Mouse (Mus musculus): ENCODE results near the gene Lpp.

Gene Lpp

DNA sequence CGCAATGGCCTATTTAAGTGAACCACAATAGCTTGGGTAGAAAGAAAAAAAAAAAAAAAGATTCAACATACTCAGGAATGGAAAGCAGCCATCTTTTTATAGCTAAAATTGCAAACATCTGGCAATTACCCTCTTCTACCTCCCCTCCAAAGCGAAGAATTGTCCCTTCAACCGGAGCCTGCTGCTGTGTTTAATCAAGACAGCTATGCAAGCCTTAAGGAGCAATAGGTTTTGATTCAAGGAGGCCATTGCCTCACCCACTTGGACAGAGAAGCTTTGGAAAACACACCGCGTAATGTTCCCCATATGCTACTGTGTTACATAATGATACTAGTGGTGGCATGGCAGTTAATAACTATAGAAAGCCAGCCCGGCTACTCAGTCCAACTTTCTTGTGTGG lies 226.2 kb downstream of the Lpp start:
- DNase-seq (ENCODE audit: low read depth in 1 of 2, low spot score in 2 of 2), result no peak

DNA sequence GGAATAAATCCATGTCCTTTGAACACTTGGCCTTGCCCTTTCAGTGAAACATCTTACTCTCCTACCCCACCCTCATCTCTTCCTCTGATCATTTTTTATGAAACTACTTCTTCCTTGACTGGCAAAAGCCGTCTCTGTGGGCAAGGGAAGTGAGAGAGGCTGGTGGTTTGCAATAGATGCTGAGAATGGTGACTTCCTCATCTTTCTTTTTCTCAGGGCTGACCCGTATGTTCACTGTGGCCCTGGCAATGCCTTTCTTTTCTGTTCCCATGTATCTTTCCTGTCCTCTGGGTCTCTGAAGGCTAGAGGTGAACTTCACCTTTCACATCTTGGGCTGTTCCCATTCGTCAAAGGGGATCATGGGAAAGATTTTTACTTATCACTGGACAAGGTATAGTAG lies 226.7 kb downstream of the Lpp start:
- peak in 1 of 2 experiments; percentile 68 for DNase-seq (ENCODE audit: low read depth in 1 of 2, low spot score in 2 of 2)

- DNase-seq (ENCODE audit: low read depth in 1 of 2, low spot score in 2 of 2), result no peak
Measured at GRCm38 (mm10) chr16:24622226-24623194, 229.2 kb downstream of the Lpp start.

GRCm38 (mm10) chr16:24624335-24624734 lies 231.0 kb downstream of the Lpp start:
- no peak for DNase-seq (ENCODE audit: low read depth in 1 of 2, low spot score in 2 of 2)

GRCm38 (mm10) chr16:24625576-24625975 lies 232.3 kb downstream of the Lpp start:
- DNase-seq (ENCODE audit: low read depth in 1 of 2, low spot score in 2 of 2), result peak; percentile 69 to 76

DNA sequence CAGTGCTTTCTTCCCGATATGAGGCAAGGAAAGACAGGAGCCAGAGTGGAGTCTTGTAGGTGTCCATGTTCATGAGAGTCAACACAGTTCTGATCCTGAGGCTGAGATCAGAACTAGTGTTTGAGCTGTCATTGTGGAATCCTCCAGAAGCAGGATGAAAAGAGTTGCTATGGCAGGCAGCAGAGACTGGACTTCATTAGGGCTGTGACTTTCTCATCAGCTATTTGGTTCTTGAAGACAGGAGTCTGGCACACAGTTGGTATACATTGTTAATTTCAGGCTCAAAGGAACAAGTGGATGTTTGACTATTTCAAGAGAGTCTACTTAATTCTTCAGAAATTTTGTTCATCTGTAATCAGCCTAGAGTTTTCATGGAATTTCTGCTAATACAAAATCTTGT lies 235.5 kb downstream of the Lpp start:
- no peak for DNase-seq (ENCODE audit: low read depth in 1 of 2, low spot score in 2 of 2)

GRCm38 (mm10) chr16:24629218-24630172 lies 236.2 kb downstream of the Lpp start:
- DNase-seq (ENCODE audit: low read depth in 1 of 2, low spot score in 2 of 2), result peak in 1 of 2 experiments; percentile 21

- DNase-seq (ENCODE audit: low read depth in 1 of 2, low spot score in 2 of 2), result no peak
Measured at GRCm38 (mm10) chr16:24635381-24635919, 242.1 kb downstream of the Lpp start.

- no peak for DNase-seq (ENCODE audit: low read depth in 1 of 2, low spot score in 2 of 2)
Measured at GRCm38 (mm10) chr16:24636894-24637293, 243.6 kb downstream of the Lpp start.

DNA sequence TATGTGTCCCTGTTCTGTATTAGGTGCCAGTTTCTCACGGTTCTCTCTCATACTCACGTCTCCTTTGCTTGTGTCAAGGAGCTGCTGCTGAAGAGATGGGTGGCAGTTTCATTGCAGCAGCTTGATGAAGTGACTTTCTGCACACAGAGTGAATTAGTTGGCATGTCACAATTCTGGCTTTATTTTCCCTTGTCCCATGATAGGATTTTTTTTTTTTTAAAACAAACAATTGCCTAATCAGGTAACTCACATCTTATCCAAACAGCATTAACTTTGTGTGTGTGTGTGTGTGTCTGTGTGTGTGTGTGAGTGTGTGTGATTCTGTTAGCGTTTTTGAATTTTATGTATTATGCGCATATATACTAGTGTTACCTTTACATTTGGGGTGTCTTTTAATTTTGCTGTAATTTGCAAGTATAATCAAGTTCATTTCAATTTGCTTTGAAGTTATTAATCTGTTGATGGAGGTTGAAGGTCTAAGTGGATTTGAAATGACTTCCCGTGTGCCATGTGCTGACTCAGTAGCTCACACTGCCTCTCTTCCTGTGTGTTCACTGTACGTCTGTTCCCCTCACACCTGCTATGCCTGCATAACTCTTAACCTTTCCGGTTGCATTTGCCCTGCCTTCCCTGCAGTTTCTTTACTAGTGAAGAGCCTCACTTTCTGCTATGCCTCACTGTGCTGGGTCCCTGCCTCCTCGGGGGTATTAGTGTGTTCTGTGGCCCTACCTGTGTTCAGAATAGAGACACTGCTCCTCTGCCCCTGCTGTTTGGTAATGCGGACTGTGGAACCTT lies 247.9 kb downstream of the Lpp start:
- no peak for DNase-seq (ENCODE audit: low read depth in 1 of 2, low spot score in 2 of 2)

- no peak for DNase-seq (ENCODE audit: low read depth in 1 of 2, low spot score in 2 of 2)
Measured at GRCm38 (mm10) chr16:24643024-24643635, 249.8 kb downstream of the Lpp start.

- DNase-seq (ENCODE audit: low read depth in 1 of 2, low spot score in 2 of 2), result no peak
Measured at GRCm38 (mm10) chr16:24644154-24644553, 250.8 kb downstream of the Lpp start.

- DNase-seq (ENCODE audit: low read depth in 1 of 2, low spot score in 2 of 2), result no peak
Measured at GRCm38 (mm10) chr16:24644760-24645406, 251.6 kb downstream of the Lpp start.

DNA sequence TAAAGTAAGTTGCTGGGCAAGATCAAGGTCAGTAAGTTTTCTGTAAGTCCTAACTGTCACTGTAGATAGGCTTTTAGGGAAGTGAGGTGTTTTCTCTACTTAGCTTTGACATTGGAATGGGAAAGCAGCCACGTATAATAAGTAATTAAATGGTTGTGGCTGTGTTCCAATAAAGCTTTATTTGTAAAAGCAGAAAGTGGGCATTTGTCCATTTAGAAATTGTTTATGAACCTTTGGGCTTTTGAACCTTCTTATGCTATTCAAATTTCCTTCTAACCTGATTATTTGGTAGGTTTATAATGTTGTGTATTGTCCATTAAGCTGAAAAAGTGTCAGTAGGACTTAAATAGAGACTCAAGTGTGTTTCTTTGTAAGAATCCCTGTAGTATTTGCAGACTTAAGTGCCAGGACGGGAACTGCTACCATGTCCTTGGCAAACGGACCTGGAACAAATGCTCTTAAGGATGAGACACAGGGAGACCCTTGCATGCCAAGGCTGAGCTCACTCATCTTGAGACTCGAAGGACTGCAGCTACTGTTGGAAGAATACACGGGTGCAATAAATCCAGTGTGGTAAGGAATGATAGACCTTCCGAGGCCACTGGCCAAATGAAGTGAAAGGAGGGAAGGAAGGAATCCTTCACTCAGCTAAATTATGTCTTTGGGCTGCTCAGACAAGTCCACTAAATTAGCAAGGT lies 252.7 kb downstream of the Lpp start:
- DNase-seq (ENCODE audit: low read depth in 1 of 2, low spot score in 2 of 2), result no peak

DNA sequence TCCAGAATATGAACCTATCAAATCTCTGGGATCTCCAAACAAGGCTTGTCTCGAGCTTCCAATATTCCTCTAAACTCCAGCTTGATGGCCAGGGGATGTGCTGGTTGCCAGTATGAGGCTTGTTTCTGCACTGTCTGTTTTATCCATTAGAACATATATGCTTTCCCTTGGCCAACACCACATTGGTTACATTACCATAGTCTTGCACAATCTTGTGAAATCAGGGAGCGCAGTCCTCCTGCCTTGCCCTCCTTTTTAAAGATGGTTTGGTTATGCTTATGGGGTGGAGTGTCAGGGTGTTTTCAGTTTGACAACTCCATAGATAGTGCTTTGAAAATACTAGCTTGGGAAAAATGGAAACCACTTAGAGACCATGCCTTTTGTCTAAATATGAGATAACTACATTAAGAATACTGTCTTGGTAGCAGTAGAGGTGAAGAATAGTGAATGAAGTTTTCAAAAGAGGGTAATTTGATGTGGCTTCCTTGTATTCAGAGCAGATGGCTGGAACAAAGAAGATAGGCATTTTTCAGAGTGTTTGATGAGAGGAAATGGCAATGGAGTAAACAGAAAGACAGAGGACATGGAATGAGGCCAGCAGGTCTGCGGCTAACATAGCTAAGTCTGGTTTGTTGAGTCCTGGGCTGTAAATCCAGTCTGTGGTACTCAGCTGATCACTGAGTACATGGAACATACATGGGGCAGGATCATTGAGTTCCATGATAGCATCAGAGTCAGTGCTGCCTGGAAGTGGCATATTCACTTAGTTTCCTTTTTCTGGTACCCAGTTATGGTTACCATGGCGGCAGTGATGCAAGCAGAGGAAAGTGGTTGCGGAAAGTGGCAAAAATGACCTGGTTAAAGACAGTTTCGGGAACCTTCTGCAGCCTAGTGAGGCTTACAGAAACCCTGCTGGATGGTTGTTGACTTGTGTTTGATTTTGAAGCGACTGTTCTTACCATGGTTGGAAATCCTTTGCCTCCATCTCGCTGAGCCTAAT lies 258.6 kb downstream of the Lpp start:
- peak in 1 of 2 experiments; percentile 18 for DNase-seq (ENCODE audit: low read depth in 1 of 2, low spot score in 2 of 2)

DNA sequence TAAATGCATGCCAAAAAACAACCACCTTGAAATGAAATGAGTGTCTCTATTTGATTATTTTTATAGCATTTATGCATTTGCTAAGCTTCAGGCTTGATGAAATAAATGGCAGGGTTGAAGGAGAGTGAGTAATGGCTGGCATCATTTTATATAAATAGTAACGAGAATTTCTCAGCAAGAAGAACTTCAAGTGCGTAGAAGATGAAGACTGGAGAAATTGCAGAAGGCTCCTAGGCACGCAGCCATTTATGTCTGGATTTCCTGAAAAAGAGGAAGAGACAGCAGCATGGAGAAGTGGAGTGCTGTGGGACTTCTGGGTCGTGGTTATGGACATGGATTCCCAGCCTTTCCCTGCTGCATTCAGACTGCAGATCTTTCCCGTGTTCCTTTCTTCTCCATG lies 259.7 kb downstream of the Lpp start:
- no peak for DNase-seq (ENCODE audit: low read depth in 1 of 2, low spot score in 2 of 2)

GRCm38 (mm10) chr16:24655116-24655515 lies 261.8 kb downstream of the Lpp start:
- no peak for DNase-seq (ENCODE audit: low read depth in 1 of 2, low spot score in 2 of 2)

DNA sequence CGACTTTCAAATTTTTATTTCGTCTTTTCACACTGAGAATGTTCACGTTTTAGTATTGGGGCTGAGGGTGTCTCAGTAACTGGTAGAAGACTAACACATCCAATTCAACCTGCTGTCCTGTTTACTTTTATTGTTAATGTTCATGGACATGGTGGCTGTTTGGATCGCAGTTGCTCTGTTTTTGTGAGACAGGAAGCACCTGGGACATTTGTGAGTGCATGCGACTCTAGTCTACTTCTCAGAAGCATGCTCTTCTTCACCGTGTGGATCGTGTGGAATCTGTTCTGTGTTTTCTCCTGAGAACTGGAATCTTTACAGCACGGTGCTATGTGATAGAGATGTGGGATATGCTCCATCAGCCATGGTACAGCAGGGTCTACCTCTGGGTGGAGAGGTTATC lies 262.7 kb downstream of the Lpp start:
- DNase-seq (ENCODE audit: low read depth in 1 of 2, low spot score in 2 of 2), result no peak

Data from monocyte, adult 2 months (primary cell).